Mouse (Mus musculus) liver, adult 2 months (tissue): ENCODE data around the gene Fam178b. TPM values are rescaled to one million over a fixed set of nuclear protein-coding genes. Genes with fewer than 3 reads are reported as not detected.

ENCODE experiments used
- DNase-seq: peaks from one replicate; pipeline ENCODE4 v3.0.0-alpha.2; 2011; ENCODE audit warnings: low read depth, low spot score; ENCODE audit errors: extremely low read depth
- H3K27ac ChIP-seq: fragments of 200-500 bp; replicated peaks from 2 replicates; pipeline ENCODE4 v1.5.1; 2012; ENCODE audit warnings: low read depth, mild to moderate bottlenecking, control low read depth, inconsistent platforms, low read length; ENCODE audit not compliant: insufficient read depth
- H3K27me3 ChIP-seq: fragments of 200-500 bp; 2 replicates; pipeline ENCODE4 v1.6.1; 2012; ENCODE audit warnings: mild to moderate bottlenecking, moderate library complexity, low read length, inconsistent platforms; ENCODE audit not compliant: control insufficient read depth, insufficient read depth
- H3K36me3 ChIP-seq: fragments of 200-500 bp; 2 replicates; pipeline ENCODE4 v1.6.1; 2012; ENCODE audit warnings: low read length, inconsistent platforms; ENCODE audit not compliant: control insufficient read depth, insufficient read depth
- H3K4me1 ChIP-seq: fragments of 200-500 bp; 2 replicates; pipeline ENCODE4 v1.6.1; 2011; ENCODE audit warnings: low read length; ENCODE audit not compliant: control insufficient read depth, insufficient read depth
- H3K4me3 ChIP-seq: fragments of 200-500 bp; 2 replicates; pipeline ENCODE4 v1.5.1; 2011; ENCODE audit warnings: low read depth, mild to moderate bottlenecking, control low read depth, low read length, moderate library complexity; ENCODE audit not compliant: insufficient read depth
- H3K79me2 ChIP-seq: fragments of 200-500 bp; 2 replicates; pipeline ENCODE4 v1.6.1; 2012; ENCODE audit warnings: inconsistent platforms, mild to moderate bottlenecking, low read length, moderate library complexity; ENCODE audit not compliant: control insufficient read depth, insufficient read depth
- H3K9ac ChIP-seq: fragments of 200-500 bp; 2 replicates; pipeline ENCODE4 v1.6.1; 2012; ENCODE audit warnings: low read depth, mild to moderate bottlenecking, control low read depth, inconsistent platforms, low read length
- CTCF ChIP-seq: fragments of 200-500 bp; IDR thresholded peaks from 2 replicates; pipeline ENCODE4 v1.5.1; 2011; ENCODE audit warnings: low read depth, low read length, control low read depth
- POLR2A ChIP-seq: fragments of 200-500 bp; IDR thresholded peaks from 2 replicates; pipeline ENCODE4 v1.6.1; 2011; ENCODE audit warnings: low read length, control low read depth; ENCODE audit not compliant: insufficient read depth; ENCODE audit errors: extremely low read depth
- WGBS: fragments of 180-500 bp; shearing (Covaris S2); methylation state at CpG from one replicate; pipeline ENCODE4 v1.1.7; 2018; 5-methylcytosine and 5-hydroxymethylcytosine counted together
- polyA plus RNA-seq: library from polyadenylated mRNA; depleted of rRNA; stranded (reverse); fragments of >200 nt; gene quantifications from 2 replicates; pipeline ENCODE4 v1.2.3, GENCODE M21; 2012
- total RNA-seq: library from RNA; depleted of rRNA; stranded (reverse); fragments of >200 nt; gene quantifications from 2 replicates; pipeline ENCODE4 v1.2.3, GENCODE M21; 2014

The Fam178b gene
- total and polyA plus RNA-seq, 2 experiments: 0.11 to 0.18 TPM

- no peak overlapping the region for H3K4me3 ChIP-seq
- no peaks in the 10 kb centered on the region for H3K36me3 ChIP-seq
- TF ChIP-seq CTCF: no peak
- TF ChIP-seq POLR2A: no peak
- 97% methylated on average over 6 of the region's 6 CpGs for WGBS
- no peaks in the 10 kb centered on the region for H3K79me2 ChIP-seq
- no peak for DNase-seq
- H3K27ac ChIP-seq: no peak overlapping the region
- H3K9ac ChIP-seq: no peak overlapping the region
- H3K4me1 ChIP-seq: no peaks in the 10 kb centered on the region
- no peaks in the 10 kb centered on the region for H3K27me3 ChIP-seq
Measured at GRCm38 (mm10) chr1:36612362-36612761, 70.6 kb downstream of the Fam178b start.

- Histone ChIP-seq H3K4me3 (no peak overlapping the region), H3K27me3 (no peaks in the 10 kb centered on the region), H3K4me1 (no peaks in the 10 kb centered on the region), H3K27ac (no peak overlapping the region), H3K9ac (no peak overlapping the region), H3K79me2 (no peaks in the 10 kb centered on the region), H3K36me3 (no peaks in the 10 kb centered on the region)
- WGBS: 57% methylated on average over 13 of the region's 13 CpGs
- TF ChIP-seq CTCF: no peak
- no peak for TF ChIP-seq POLR2A
- DNase-seq: no peak
Measured at GRCm38 (mm10) chr1:36611449-36612123, 71.4 kb downstream of the Fam178b start.

GRCm38 (mm10) chr1:36608211-36608610, 74.8 kb downstream of the Fam178b start:
- DNase-seq: no peak
- 86% methylated on average over 4 of the region's 4 CpGs for WGBS
- Histone ChIP-seq H3K79me2 (no peaks in the 10 kb centered on the region), H3K4me3 (no peak overlapping the region), H3K4me1 (peaks cover 5% of the 10 kb centered on the region), H3K27me3 (no peaks in the 10 kb centered on the region), H3K36me3 (no peaks in the 10 kb centered on the region), H3K9ac (no peak overlapping the region), H3K27ac (no peak overlapping the region)
- TF ChIP-seq POLR2A (no peak), CTCF (no peak)

- Histone ChIP-seq H3K27me3 (no peaks in the 10 kb centered on the region), H3K79me2 (no peaks in the 10 kb centered on the region), H3K4me1 (peaks cover 5% of the 10 kb centered on the region), H3K27ac (no peak overlapping the region), H3K36me3 (no peaks in the 10 kb centered on the region), H3K9ac (no peak overlapping the region), H3K4me3 (no peak overlapping the region)
- TF ChIP-seq CTCF (no peak), POLR2A (no peak)
- 92% methylated on average over 7 of the region's 7 CpGs for WGBS
- no peak for DNase-seq
Measured at GRCm38 (mm10) chr1:36606951-36607350, 76.0 kb downstream of the Fam178b start.

- no peak for TF ChIP-seq POLR2A
- TF ChIP-seq CTCF: no peak
- H3K27ac ChIP-seq: no peak overlapping the region
- peak; percentile 98 for DNase-seq
- no peak overlapping the region for H3K9ac ChIP-seq
- H3K27me3 ChIP-seq: no peaks in the 10 kb centered on the region
- no peak overlapping the region for H3K4me3 ChIP-seq
- no peaks in the 10 kb centered on the region for H3K79me2 ChIP-seq
- no peaks in the 10 kb centered on the region for H3K36me3 ChIP-seq
- WGBS: 50% methylated on average over 12 of the region's 12 CpGs
- H3K4me1 ChIP-seq: peaks cover 5% of the 10 kb centered on the region
Measured at GRCm38 (mm10) chr1:36604254-36605156, 78.5 kb downstream of the Fam178b start.
